Mouse (Mus musculus) midbrain, postnatal 0 days (tissue): ENCODE data around the gene Zswim8. TPM values are rescaled to one million over a fixed set of nuclear protein-coding genes. Genes with fewer than 3 reads are reported as not detected.

ENCODE experiments used
- ATAC-seq: fragments of 200-750 bp; cut with Nextera tagmentation; 2 replicates; pipeline ENCODE4 v1.8.0; 2017; ENCODE audit warnings: moderate number of reproducible peaks, mild to moderate bottlenecking, moderate TSS enrichment, moderate library complexity; ENCODE audit not compliant: low FRiP score
- DNase-seq: peaks from one replicate; pipeline ENCODE4 v3.0.0-alpha.2; 2015; ENCODE audit warnings: low spot score
- H3K27ac ChIP-seq: fragments of 300-500 bp; sonication (generic); 2 replicates; pipeline ENCODE4 v1.5.1; 2014; ENCODE audit warnings: low read depth, mild to moderate bottlenecking, low read length, mixed read lengths
- H3K27me3 ChIP-seq: fragments of 300-500 bp; sonication (generic); 2 replicates; pipeline ENCODE4 v1.6.1; 2014; ENCODE audit warnings: low read length, control low read depth, mixed read lengths; ENCODE audit not compliant: insufficient read depth
- H3K36me3 ChIP-seq: fragments of 300-500 bp; sonication (generic); 2 replicates; pipeline ENCODE4 v1.6.1; 2014; ENCODE audit warnings: low read length, control low read depth, mixed read lengths; ENCODE audit not compliant: insufficient read depth
- H3K4me1 ChIP-seq: fragments of 300-500 bp; sonication (generic); 2 replicates; pipeline ENCODE4 v1.6.1; 2014; ENCODE audit warnings: mild to moderate bottlenecking, control low read depth, antibody characterized with exemption, low read length, mixed read lengths; ENCODE audit not compliant: insufficient read depth
- H3K4me2 ChIP-seq: fragments of 300-500 bp; sonication (generic); 2 replicates; pipeline ENCODE4 v1.6.1; 2014; ENCODE audit warnings: low read depth, mild to moderate bottlenecking, low read length, mixed read lengths; ENCODE audit not compliant: poor library complexity, severe bottlenecking
- H3K4me3 ChIP-seq: fragments of 300-500 bp; sonication (generic); 2 replicates; pipeline ENCODE4 v1.5.1; 2014; ENCODE audit warnings: low read depth, mild to moderate bottlenecking, low read length, moderate library complexity
- H3K9ac ChIP-seq: fragments of 300-500 bp; sonication (generic); replicated peaks from 2 replicates; pipeline ENCODE4 v1.6.1; 2014; ENCODE audit warnings: mild to moderate bottlenecking, low read length, moderate library complexity, mixed read lengths; ENCODE audit not compliant: poor library complexity, severe bottlenecking
- H3K9me3 ChIP-seq: fragments of 300-500 bp; sonication (generic); 2 replicates; pipeline ENCODE4 v1.6.1; 2016; ENCODE audit warnings: low read length, control low read depth
- CTCF ChIP-seq: IDR thresholded peaks from 2 replicates; pipeline ENCODE4 v1.5.1; 2016; ENCODE audit warnings: antibody characterized with exemption, mild to moderate bottlenecking
- WGBS: fragments of 180-500 bp; shearing (Covaris S2); extraction: QIAGEN DNeasy Blood & Tissue Kit; methylation state at CpG from one replicate; pipeline ENCODE4 v1.1.7; 2014; 5-methylcytosine and 5-hydroxymethylcytosine counted together
- polyA plus RNA-seq: library from polyadenylated mRNA; unstranded; fragments of >200 nt; fragmentation: Nextera tagmentation; extraction: Ambion mirVana; gene quantifications from 2 replicates; pipeline ENCODE4 v1.2.1, GENCODE M21; 2015
- total RNA-seq: library from RNA; depleted of rRNA; stranded (reverse); fragments of >200 nt; gene quantifications from 2 replicates; pipeline ENCODE4 v1.2.3, GENCODE M21; 2014

Gene Zswim8
- total and polyA plus RNA-seq, 2 experiments from 2014 or later = 37.8 to 183 TPM

- H3K27ac ChIP-seq = peak within 1 kb of the TSS; percentile 96
- ATAC-seq = peak; percentile 91
- no peaks in the 10 kb centered on the region for H3K9me3 ChIP-seq
- under 1% methylated on average over 100 of the region's 111 CpGs for WGBS
- peak within 1 kb of the TSS; percentile 86 for H3K4me3 ChIP-seq
- peaks cover 31% of the 10 kb centered on the region for H3K36me3 ChIP-seq
- peaks cover 12% of the 10 kb centered on the region; the same call in 1 of the 2 replicates for H3K4me1 ChIP-seq
- H3K27me3 ChIP-seq = no peaks in the 10 kb centered on the region
- no peak for TF ChIP-seq CTCF
- H3K9ac ChIP-seq = peak within 1 kb of the TSS; percentile 89
- DNase-seq = peak; percentile 95
- H3K4me2 ChIP-seq = peak within 1 kb of the TSS; percentile 80
Observed at GRCm38 (mm10) chr14:20694884-20695760, 12.2 kb upstream of the Zswim8 start, which contains the start of gene Fut11. Gene Fut11, plus strand, starts transcription at chr14:20694968.

- Histone ChIP-seq H3K4me2 (peak overlapping the region; percentile 80), H3K4me3 (peak overlapping the region; percentile 86), H3K9ac (peak overlapping the region; percentile 89), H3K9me3 (no peaks in the 10 kb centered on the region), H3K4me1 (peaks cover 12% of the 10 kb centered on the region; the same call in 1 of the 2 replicates), H3K36me3 (peaks cover 26% of the 10 kb centered on the region), H3K27me3 (no peaks in the 10 kb centered on the region), H3K27ac (peak overlapping the region; percentile 96)
- no peak for DNase-seq
- WGBS = 10% methylated on average over 27 of the region's 27 CpGs
- TF ChIP-seq CTCF = no peak
- ATAC-seq = 0 out of 2 replicates have a peak, but pooled peaks have one; percentile 2
Observed at GRCm38 (mm10) chr14:20695761-20696520, 11.4 kb upstream of the Zswim8 start.

DNA sequence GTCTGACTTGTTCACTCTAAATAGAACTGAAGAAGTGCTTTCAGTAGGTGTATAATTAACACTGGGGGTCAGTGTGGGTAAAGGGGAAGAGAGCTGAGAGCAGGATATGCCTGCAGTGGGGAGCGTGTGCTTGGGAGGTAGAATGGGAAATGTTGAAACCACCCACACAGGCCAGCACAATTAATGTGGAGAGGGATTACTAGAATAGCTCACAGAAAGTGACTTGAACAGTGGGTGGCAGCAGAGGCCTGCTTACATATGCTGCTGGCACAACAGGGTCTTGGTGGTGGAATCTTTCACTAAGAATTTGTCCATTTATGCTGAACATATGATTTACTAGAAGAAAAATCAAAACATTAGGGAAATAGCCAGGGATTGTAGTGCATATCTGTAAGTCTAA is 10.4 kb upstream of the Zswim8 start:
- Histone ChIP-seq H3K9ac (peak overlapping the region; percentile 34; the same call in 1 of the 2 replicates), H3K27ac (no peak overlapping the region)
- 0% methylated on average over 1 of the region's 1 CpGs for WGBS

GRCm38 (mm10) chr14:20698515-20698914 is 8.8 kb upstream of the Zswim8 start:
- Histone ChIP-seq H3K9me3 (no peaks in the 10 kb centered on the region), H3K4me2 (peak overlapping the region; percentile 80), H3K27me3 (no peaks in the 10 kb centered on the region), H3K4me3 (no peak overlapping the region), H3K9ac (0 out of 2 replicates have a peak overlapping the region, but pooled peaks have one; percentile 19), H3K36me3 (peaks cover 4% of the 10 kb centered on the region; the same call in 1 of the 2 replicates), H3K4me1 (peaks cover 15% of the 10 kb centered on the region; the same call in 1 of the 2 replicates), H3K27ac (no peak overlapping the region)
- ATAC-seq = no peak
- TF ChIP-seq CTCF = no peak
- 98% methylated on average over 2 of the region's 2 CpGs for WGBS
- DNase-seq = no peak

More for the DNA sequence above, 10.4 kb upstream of the Zswim8 start:
- no peaks in the 10 kb centered on the region for H3K27me3 ChIP-seq
- DNase-seq = peak; percentile 76
- H3K9me3 ChIP-seq = no peaks in the 10 kb centered on the region
- TF ChIP-seq CTCF = peak; percentile 74
- H3K36me3 ChIP-seq = peaks cover 16% of the 10 kb centered on the region
- H3K4me2 ChIP-seq = peak overlapping the region; percentile 80
- peak overlapping the region; percentile 86 for H3K4me3 ChIP-seq
- ATAC-seq = no peak
- peaks cover 15% of the 10 kb centered on the region; the same call in 1 of the 2 replicates for H3K4me1 ChIP-seq

DNA sequence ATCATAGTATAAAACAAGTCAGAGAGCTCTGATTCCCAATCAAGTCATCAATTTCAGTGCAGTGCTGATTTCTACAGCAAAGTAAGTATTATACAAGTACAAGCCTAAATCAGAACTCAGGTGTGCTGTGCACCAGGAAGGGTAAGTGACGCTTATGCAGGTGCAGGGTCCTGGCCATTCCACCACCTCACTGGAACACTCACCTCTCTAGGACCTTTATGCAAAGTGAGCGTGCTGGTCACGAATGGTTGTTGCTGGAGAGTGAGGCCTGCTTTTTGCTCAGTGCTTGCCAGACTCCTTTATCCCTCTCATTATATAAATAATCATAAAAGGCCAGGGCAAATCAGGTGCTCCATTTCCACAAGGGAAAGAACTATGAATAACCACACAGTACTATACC is 7.0 kb upstream of the Zswim8 start:
- Histone ChIP-seq H3K27ac (no peak overlapping the region), H3K27me3 (no peaks in the 10 kb centered on the region), H3K4me2 (no peak overlapping the region), H3K4me3 (no peak overlapping the region), H3K4me1 (peaks cover 15% of the 10 kb centered on the region; the same call in 1 of the 2 replicates), H3K9ac (no peak overlapping the region), H3K9me3 (no peaks in the 10 kb centered on the region), H3K36me3 (no peaks in the 10 kb centered on the region; the same call in 1 of the 2 replicates)
- ATAC-seq (no peak), DNase-seq (no peak)
- TF ChIP-seq CTCF = no peak
- 80% methylated on average over 3 of the region's 3 CpGs for WGBS
